Mouse (Mus musculus): ENCODE measurements around the gene Tfr2. TPM values are rescaled to one million over a fixed set of nuclear protein-coding genes. Genes with fewer than 3 reads are reported as not detected.

The Tfr2 gene
- polyA plus RNA-seq, 1 experiment from 2014 or later: 10.1 TPM

- peaks cover 9% of the 10 kb centered on the region for H3K4me1 ChIP-seq (ENCODE audit: control insufficient read depth, insufficient read depth, low read length)
- H3K4me2 ChIP-seq (ENCODE audit: low read length): no peak overlapping the region
- no peak overlapping the region for H3K4me3 ChIP-seq (ENCODE audit: low read depth, low read length)
- H3K9me3 ChIP-seq (replicated peaks; ENCODE audit: control insufficient read depth, low read length, poor library complexity, severe bottlenecking): no peaks in the 10 kb centered on the region
- H3K9ac ChIP-seq (ENCODE audit: low read depth, low read length): no peak overlapping the region
- ATAC-seq: no peak
- no peaks in the 10 kb centered on the region for H3K36me3 ChIP-seq (ENCODE audit: control insufficient read depth, insufficient read depth, low read length)
- H3K27ac ChIP-seq (ENCODE audit: low read length): no peak overlapping the region
- 89% methylated on average over 2 of the region's 2 CpGs for WGBS
- H3K27me3 ChIP-seq (ENCODE audit: control insufficient read depth, insufficient read depth, low read depth, low read length): no peaks in the 10 kb centered on the region
Observed at GRCm38 (mm10) chr5:137549840-137550239, 19.8 kb upstream of the Tfr2 start.

DNA sequence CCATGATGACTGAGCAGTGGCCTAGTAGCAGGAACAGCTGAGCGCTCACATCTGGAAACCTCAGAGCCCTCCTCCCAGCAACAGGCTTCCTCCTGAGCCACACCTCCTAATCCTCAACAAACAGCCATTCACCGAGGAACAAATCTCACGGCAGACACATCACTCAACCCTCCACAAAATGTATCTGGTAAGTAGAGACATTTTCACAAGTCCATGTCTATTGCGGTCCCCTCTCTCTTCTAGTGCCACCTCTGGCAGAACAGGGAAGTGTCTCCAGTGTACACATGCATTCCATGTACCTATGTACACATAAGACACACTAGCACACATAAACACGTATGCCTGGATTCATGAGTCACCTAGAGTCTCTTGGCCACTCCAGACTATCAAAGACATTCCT lies 18.5 kb upstream of the Tfr2 start:
- Histone ChIP-seq H3K4me1 (ENCODE audit: control insufficient read depth, insufficient read depth, low read length) (peaks cover 19% of the 10 kb centered on the region), H3K4me3 (ENCODE audit: low read depth, low read length) (no peak overlapping the region), H3K9me3 (replicated peaks; ENCODE audit: control insufficient read depth, low read length, poor library complexity, severe bottlenecking) (no peaks in the 10 kb centered on the region), H3K4me2 (ENCODE audit: low read length) (no peak overlapping the region), H3K9ac (ENCODE audit: low read depth, low read length) (no peak overlapping the region), H3K36me3 (ENCODE audit: control insufficient read depth, insufficient read depth, low read length) (no peaks in the 10 kb centered on the region), H3K27ac (ENCODE audit: low read length) (no peak overlapping the region), H3K27me3 (ENCODE audit: control insufficient read depth, insufficient read depth, low read depth, low read length) (no peaks in the 10 kb centered on the region)
- WGBS: 68% methylated on average over 5 of the region's 5 CpGs
- no peak for ATAC-seq

GRCm38 (mm10) chr5:137553000-137553399 lies 16.6 kb upstream of the Tfr2 start:
- ATAC-seq: peak; percentile 59; the same call in 1 of the 2 replicates
- 25% methylated on average over 6 of the region's 6 CpGs for WGBS
- Histone ChIP-seq H3K4me3 (ENCODE audit: low read depth, low read length) (peak overlapping the region; percentile 84), H3K27me3 (ENCODE audit: control insufficient read depth, insufficient read depth, low read depth, low read length) (no peaks in the 10 kb centered on the region), H3K36me3 (ENCODE audit: control insufficient read depth, insufficient read depth, low read length) (no peaks in the 10 kb centered on the region), H3K27ac (ENCODE audit: low read length) (peak overlapping the region; percentile 72), H3K9ac (ENCODE audit: low read depth, low read length) (peak overlapping the region; percentile 91), H3K4me1 (ENCODE audit: control insufficient read depth, insufficient read depth, low read length) (peaks cover 19% of the 10 kb centered on the region), H3K9me3 (replicated peaks; ENCODE audit: control insufficient read depth, low read length, poor library complexity, severe bottlenecking) (no peaks in the 10 kb centered on the region), H3K4me2 (ENCODE audit: low read length) (peak overlapping the region; percentile 96)

DNA sequence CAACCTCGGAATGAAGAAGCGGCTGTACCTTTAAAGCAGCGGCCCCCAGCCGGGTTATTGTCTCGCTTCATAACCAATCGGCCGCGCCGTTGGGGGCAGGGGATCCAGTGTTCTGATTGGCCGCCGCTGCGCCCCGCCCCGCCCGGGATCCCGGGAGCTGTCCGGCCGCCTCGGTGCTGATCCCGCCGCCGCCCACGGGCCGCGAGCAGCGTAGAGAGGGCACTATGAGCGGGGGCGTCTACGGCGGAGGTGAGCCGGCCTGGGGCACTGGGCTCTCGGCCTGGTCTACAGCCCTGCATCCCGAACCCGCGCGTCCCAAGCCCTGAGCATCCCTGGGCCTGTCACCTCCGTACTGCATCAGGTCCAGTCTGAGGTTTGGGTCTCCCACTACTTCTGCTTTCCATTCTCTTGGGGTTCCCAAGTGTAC lies 16.2 kb upstream of the Tfr2 start, which contains the start of gene Actl6b:
Gene Actl6b (plus strand): TSS at position 107 of the 427 bp plus-strand sequence.
- H3K9ac ChIP-seq (ENCODE audit: low read depth, low read length): peak within 1 kb of the TSS; percentile 91
- H3K27ac ChIP-seq (ENCODE audit: low read length): peak within 1 kb of the TSS; percentile 72
- under 1% methylated on average over 34 of the region's 37 CpGs for WGBS
- peak within 1 kb of the TSS; percentile 84 for H3K4me3 ChIP-seq (ENCODE audit: low read depth, low read length)
- H3K27me3 ChIP-seq (ENCODE audit: control insufficient read depth, insufficient read depth, low read depth, low read length): no peaks in the 10 kb centered on the region
- peaks cover 19% of the 10 kb centered on the region for H3K4me1 ChIP-seq (ENCODE audit: control insufficient read depth, insufficient read depth, low read length)
- no peaks in the 10 kb centered on the region for H3K9me3 ChIP-seq (replicated peaks; ENCODE audit: control insufficient read depth, low read length, poor library complexity, severe bottlenecking)
- H3K36me3 ChIP-seq (ENCODE audit: control insufficient read depth, insufficient read depth, low read length): no peaks in the 10 kb centered on the region
- H3K4me2 ChIP-seq (ENCODE audit: low read length): peak within 1 kb of the TSS; percentile 96
- peak; percentile 96 for ATAC-seq

GRCm38 (mm10) chr5:137553898-137554297 lies 15.7 kb upstream of the Tfr2 start:
- H3K27ac ChIP-seq (ENCODE audit: low read length): peak overlapping the region; percentile 72
- ATAC-seq: peak; percentile 53; the same call in 1 of the 2 replicates
- WGBS: 48% methylated on average over 11 of the region's 11 CpGs

DNA sequence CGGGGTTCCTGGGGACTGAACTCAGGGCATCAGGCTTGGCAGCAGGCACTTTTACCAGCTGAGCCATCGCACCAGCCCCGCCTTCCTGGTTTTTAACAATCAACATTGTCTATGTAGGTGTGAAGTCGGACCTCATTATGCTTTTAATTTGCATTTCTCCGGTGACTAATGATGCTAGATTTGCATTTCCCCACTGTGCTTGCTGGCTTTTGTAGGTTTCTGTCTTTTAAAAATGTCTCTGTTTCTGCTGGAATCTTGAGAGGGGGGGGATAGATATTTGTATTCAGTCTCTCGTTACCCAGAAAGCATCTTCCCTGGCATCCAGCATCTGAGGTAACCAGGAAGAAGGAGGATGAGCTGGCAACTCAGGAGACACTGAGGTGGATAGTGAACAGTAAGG lies 8.1 kb upstream of the Tfr2 start:
- no peaks in the 10 kb centered on the region for H3K4me1 ChIP-seq (ENCODE audit: control insufficient read depth, insufficient read depth, low read length)
- H3K9ac ChIP-seq (ENCODE audit: low read depth, low read length): no peak overlapping the region
- no peak for ATAC-seq
- H3K27ac ChIP-seq (ENCODE audit: low read length): no peak overlapping the region
- peaks cover 17% of the 10 kb centered on the region for H3K36me3 ChIP-seq (ENCODE audit: control insufficient read depth, insufficient read depth, low read length)
- no peak overlapping the region for H3K4me3 ChIP-seq (ENCODE audit: low read depth, low read length)
- no peaks in the 10 kb centered on the region for H3K9me3 ChIP-seq (replicated peaks; ENCODE audit: control insufficient read depth, low read length, poor library complexity, severe bottlenecking)
- 56% methylated on average over 6 of the region's 6 CpGs for WGBS
- no peak overlapping the region for H3K4me2 ChIP-seq (ENCODE audit: low read length)
- H3K27me3 ChIP-seq (ENCODE audit: control insufficient read depth, insufficient read depth, low read depth, low read length): no peaks in the 10 kb centered on the region

More at GRCm38 (mm10) chr5:137553898-137554297, 15.7 kb upstream of the Tfr2 start:
- Histone ChIP-seq H3K27me3 (ENCODE audit: control insufficient read depth, insufficient read depth, low read depth, low read length) (no peaks in the 10 kb centered on the region), H3K4me1 (ENCODE audit: control insufficient read depth, insufficient read depth, low read length) (peaks cover 19% of the 10 kb centered on the region), H3K9me3 (replicated peaks; ENCODE audit: control insufficient read depth, low read length, poor library complexity, severe bottlenecking) (no peaks in the 10 kb centered on the region), H3K4me2 (ENCODE audit: low read length) (peak overlapping the region; percentile 96), H3K36me3 (ENCODE audit: control insufficient read depth, insufficient read depth, low read length) (no peaks in the 10 kb centered on the region), H3K9ac (ENCODE audit: low read depth, low read length) (peak overlapping the region; percentile 91), H3K4me3 (ENCODE audit: low read depth, low read length) (peak overlapping the region; percentile 84)

GRCm38 (mm10) chr5:137562965-137563364 lies 6.7 kb upstream of the Tfr2 start:
- no peak overlapping the region for H3K4me3 ChIP-seq (ENCODE audit: low read depth, low read length)
- H3K27ac ChIP-seq (ENCODE audit: low read length): no peak overlapping the region
- H3K27me3 ChIP-seq (ENCODE audit: control insufficient read depth, insufficient read depth, low read depth, low read length): no peaks in the 10 kb centered on the region
- H3K9me3 ChIP-seq (replicated peaks; ENCODE audit: control insufficient read depth, low read length, poor library complexity, severe bottlenecking): no peaks in the 10 kb centered on the region
- H3K9ac ChIP-seq (ENCODE audit: low read depth, low read length): no peak overlapping the region
- 82% methylated on average over 10 of the region's 10 CpGs for WGBS
- no peaks in the 10 kb centered on the region for H3K4me1 ChIP-seq (ENCODE audit: control insufficient read depth, insufficient read depth, low read length)
- no peak overlapping the region for H3K4me2 ChIP-seq (ENCODE audit: low read length)
- ATAC-seq: no peak
- peaks cover 21% of the 10 kb centered on the region for H3K36me3 ChIP-seq (ENCODE audit: control insufficient read depth, insufficient read depth, low read length)

DNA sequence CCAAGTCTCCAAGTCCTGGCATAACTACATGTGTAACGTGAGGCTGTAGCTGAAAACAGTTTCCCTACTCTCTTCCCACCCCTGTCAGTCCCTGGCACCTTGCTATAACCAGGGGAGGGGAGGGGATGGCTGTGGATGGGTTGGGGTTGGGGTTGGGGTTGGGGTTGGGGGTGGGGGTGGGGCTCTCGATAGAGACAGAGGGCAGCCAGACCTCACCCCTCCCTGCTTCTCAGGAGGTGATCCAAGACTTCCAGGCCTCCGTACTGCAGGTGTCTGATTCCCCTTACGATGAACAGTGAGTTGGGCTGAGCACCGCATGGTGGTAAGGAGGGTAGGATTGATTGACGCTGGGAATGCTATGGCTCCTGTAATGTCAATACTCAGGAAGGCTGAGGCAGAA lies 3.9 kb upstream of the Tfr2 start:
- ATAC-seq: no peak
- Histone ChIP-seq H3K4me3 (ENCODE audit: low read depth, low read length) (no peak overlapping the region), H3K36me3 (ENCODE audit: control insufficient read depth, insufficient read depth, low read length) (peaks cover 13% of the 10 kb centered on the region), H3K4me2 (ENCODE audit: low read length) (no peak overlapping the region), H3K27ac (ENCODE audit: low read length) (no peak overlapping the region), H3K4me1 (ENCODE audit: control insufficient read depth, insufficient read depth, low read length) (no peaks in the 10 kb centered on the region), H3K9me3 (replicated peaks; ENCODE audit: control insufficient read depth, low read length, poor library complexity, severe bottlenecking) (no peaks in the 10 kb centered on the region), H3K27me3 (ENCODE audit: control insufficient read depth, insufficient read depth, low read depth, low read length) (no peaks in the 10 kb centered on the region), H3K9ac (ENCODE audit: low read depth, low read length) (no peak overlapping the region)
- WGBS: 71% methylated on average over 6 of the region's 6 CpGs

GRCm38 (mm10) chr5:137566416-137566815 lies 3.2 kb upstream of the Tfr2 start:
- Histone ChIP-seq H3K9ac (ENCODE audit: low read depth, low read length) (no peak overlapping the region), H3K9me3 (replicated peaks; ENCODE audit: control insufficient read depth, low read length, poor library complexity, severe bottlenecking) (no peaks in the 10 kb centered on the region), H3K4me2 (ENCODE audit: low read length) (no peak overlapping the region), H3K36me3 (ENCODE audit: control insufficient read depth, insufficient read depth, low read length) (peaks cover 12% of the 10 kb centered on the region), H3K27ac (ENCODE audit: low read length) (no peak overlapping the region), H3K4me3 (ENCODE audit: low read depth, low read length) (no peak overlapping the region), H3K27me3 (ENCODE audit: control insufficient read depth, insufficient read depth, low read depth, low read length) (no peaks in the 10 kb centered on the region), H3K4me1 (ENCODE audit: control insufficient read depth, insufficient read depth, low read length) (no peaks in the 10 kb centered on the region)
- ATAC-seq: no peak
- 91% methylated on average over 5 of the region's 5 CpGs for WGBS

All from midbrain, embryonic 16.5 days (tissue).